Mouse (Mus musculus): ENCODE results near the gene Nckap5. TPM values are rescaled to one million over a fixed set of nuclear protein-coding genes. Genes with fewer than 3 reads are reported as not detected.

Gene Nckap5
- polyA plus RNA-seq, 1 experiment from 2014 or later = 24.1 TPM

- Histone ChIP-seq H3K27me3 (peaks cover 18% of the 10 kb centered on the region), H3K27ac (no peak overlapping the region), H3K4me1 (peaks cover 23% of the 10 kb centered on the region), H3K9ac (peak overlapping the region; percentile 51), H3K4me2 (replicated peaks) (peak overlapping the region; percentile 81), H3K4me3 (peak overlapping the region; percentile 46), H3K36me3 (no peaks in the 10 kb centered on the region), H3K9me3 (replicated peaks) (no peaks in the 10 kb centered on the region)
- 5% methylated on average over 9 of the region's 9 CpGs for WGBS
- ATAC-seq (ENCODE audit: low FRiP score) = peak; percentile 64
Measured at GRCm38 (mm10) chr1:125910871-125911265, 919.7 kb downstream of the Nckap5 start.

- 0 out of 2 replicates have a peak overlapping the region, but pooled peaks have one; percentile 13 for H3K27ac ChIP-seq
- WGBS = 7% methylated on average over 14 of the region's 14 CpGs
Measured at GRCm38 (mm10) chr1:125910211-125910870, 920.3 kb downstream of the Nckap5 start.

GRCm38 (mm10) chr1:125893158-125893557 lies 937.4 kb downstream of the Nckap5 start:
- no peaks in the 10 kb centered on the region for H3K9me3 ChIP-seq (replicated peaks)
- 54% methylated on average over 9 of the region's 9 CpGs for WGBS
- no peak overlapping the region for H3K27ac ChIP-seq
- no peaks in the 10 kb centered on the region for H3K4me1 ChIP-seq
- no peak overlapping the region for H3K4me3 ChIP-seq
- no peaks in the 10 kb centered on the region for H3K27me3 ChIP-seq
- no peak for ATAC-seq (ENCODE audit: low FRiP score)
- H3K4me2 ChIP-seq (replicated peaks) = no peak overlapping the region
- no peaks in the 10 kb centered on the region for H3K36me3 ChIP-seq
- H3K9ac ChIP-seq = no peak overlapping the region

More at GRCm38 (mm10) chr1:125910211-125910870, 920.3 kb downstream of the Nckap5 start:
- peaks cover 18% of the 10 kb centered on the region for H3K27me3 ChIP-seq
- no peak overlapping the region; the same call in 1 of the 2 replicates for H3K9ac ChIP-seq
- H3K9me3 ChIP-seq (replicated peaks) = no peaks in the 10 kb centered on the region
- peak overlapping the region; percentile 81 for H3K4me2 ChIP-seq (replicated peaks)
- H3K4me3 ChIP-seq = peak overlapping the region; percentile 46
- ATAC-seq (ENCODE audit: low FRiP score) = peak; percentile 36; the same call in 1 of the 2 replicates
- no peaks in the 10 kb centered on the region for H3K36me3 ChIP-seq
- H3K4me1 ChIP-seq = peaks cover 23% of the 10 kb centered on the region

- H3K4me2 ChIP-seq (replicated peaks) = no peak overlapping the region
- H3K9me3 ChIP-seq (replicated peaks) = no peaks in the 10 kb centered on the region
- H3K36me3 ChIP-seq = no peaks in the 10 kb centered on the region
- no peaks in the 10 kb centered on the region for H3K27me3 ChIP-seq
- no peak overlapping the region for H3K4me3 ChIP-seq
- 0 out of 2 replicates have a peak overlapping the region, but pooled peaks have one; percentile 7 for H3K27ac ChIP-seq
- no peak overlapping the region for H3K9ac ChIP-seq
- no peak; the same call in 1 of the 2 replicates for ATAC-seq (ENCODE audit: low FRiP score)
- 22% methylated on average over 7 of the region's 7 CpGs for WGBS
- H3K4me1 ChIP-seq = no peaks in the 10 kb centered on the region; the same call in 1 of the 2 replicates
Measured at GRCm38 (mm10) chr1:125870056-125870455, 960.5 kb downstream of the Nckap5 start.
